Mouse (Mus musculus) hematopoietic stem cell, adult 5-6 weeks (primary cell): Measurements from ENCODE around the gene Gm17079. TPM values are rescaled to one million over a fixed set of nuclear protein-coding genes. Genes with fewer than 3 reads are reported as not detected.
"Not testable (repeated sequence)": the region's sequence is repeated elsewhere in the genome, so short reads cannot be mapped to it uniquely, and the experiment has no call there.

ENCODE experiments used
- ATAC-seq, 2 experiments: fragments of 125-278 bp in 1 of 2; replicated peaks in 1 of 2; 2 replicates each; pipeline ENCODE4 v1.8.0; 2016 to 2017; ENCODE audit warnings: inconsistent platforms in 2 of 2, mild to moderate bottlenecking in 2 of 2, moderate number of reproducible peaks in 2 of 2, low read depth in 1 of 2, moderate TSS enrichment in 1 of 2; ENCODE audit not compliant: low FRiP score in 2 of 2, poor library complexity in 2 of 2, severe bottlenecking in 2 of 2, insufficient read depth in 1 of 2, low TSS enrichment in 1 of 2
- total RNA-seq: library from RNA; stranded (forward); fragments of 172-1452, 232-1000 nt; gene quantifications from 2 replicates; pipeline ENCODE4 v1.2.3, GENCODE M21; 2017

The Gm17079 gene
- total RNA-seq, result not detected in 2 replicates

- ATAC-seq, result not testable (repeated sequence)
These were observed at the start of gene Gm17079 for GRCm38 (mm10) chr14:51695368-51695767. Gene Gm17079, minus strand, starts transcription at chr14:51695468.

- ATAC-seq, result peak; percentile 25 to 63; a peak in 3 of 4 replicates
These were observed 45.3 kb upstream of the Gm17079 start for GRCm38 (mm10) chr14:51740347-51741170.

GRCm38 (mm10) chr14:51739150-51739993 lies 44.1 kb upstream of the Gm17079 start:
- no peak for ATAC-seq

- ATAC-seq, result peak in 1 of 2 experiments; percentile 42; a peak in 1 of 4 replicates
These were observed 43.3 kb upstream of the Gm17079 start for GRCm38 (mm10) chr14:51738411-51739149.

GRCm38 (mm10) chr14:51737967-51738366 lies 42.7 kb upstream of the Gm17079 start:
- no peak for ATAC-seq

- ATAC-seq, result no peak
These were observed 21.8 kb upstream of the Gm17079 start, which contains the start of gene Gm5800 for GRCm38 (mm10) chr14:51717083-51717482. Gene Gm5800, minus strand, starts transcription at chr14:51717183.

- no peak for ATAC-seq
These were observed 18.0 kb downstream of the Gm17079 start for GRCm38 (mm10) chr14:51677269-51677668.

Other genes with a start within 250 kb of the Gm17079 start
- not detected in 2 replicates for gene Vmn2r89, start 243.6 kb downstream of the Gm17079 start, total RNA-seq
- not detected in 2 replicates for gene Gm5622, start 142.7 kb downstream of the Gm17079 start, total RNA-seq
- gene Gm17175, start 121.4 kb downstream of the Gm17079 start, total RNA-seq, result not detected in 2 replicates
- gene Gm17174, start 103.3 kb downstream of the Gm17079 start, total RNA-seq, result not detected in 2 replicates
- not detected in 2 replicates for gene Gm17078, start 84.2 kb downstream of the Gm17079 start, total RNA-seq
- not detected in 2 replicates for gene Gm4181, start 59.8 kb downstream of the Gm17079 start, total RNA-seq
- gene Gm5800, start 21.7 kb upstream of the Gm17079 start, total RNA-seq, result not detected in 2 replicates
- gene Ang4, start 78.1 kb upstream of the Gm17079 start, total RNA-seq, result not detected in 2 replicates
- gene AY358078, start 104.6 kb upstream of the Gm17079 start, total RNA-seq, result not detected in 2 replicates
- gene Ear6, start 158.2 kb upstream of the Gm17079 start, total RNA-seq, result 3.5 and 20.1 TPM in 2 replicates
- gene Mettl17, start 189.4 kb upstream of the Gm17079 start, total RNA-seq, result 16.8 and 25.1 TPM in 2 replicates
- not detected in 2 replicates for gene Slc39a2, start 197.4 kb upstream of the Gm17079 start, total RNA-seq
- 4.1 and 8.0 TPM in 2 replicates for gene Ndrg2, start 218.7 kb upstream of the Gm17079 start, total RNA-seq
- gene Tppp2, start 223.0 kb upstream of the Gm17079 start, total RNA-seq, result not detected in 2 replicates
- gene Rnase13, start 227.3 kb upstream of the Gm17079 start, total RNA-seq, result not detected in 2 replicates